Mouse (Mus musculus): ENCODE measurements at regions not wholly inside any gene's neighbourhood (a gene's known extent, or its start where the extent isn't known, plus 50 kb on each side); places are given as distances from the start of the nearest gene placed in this dataset. TPM values are rescaled to one million over a fixed set of nuclear protein-coding genes. Genes with fewer than 3 reads are reported as not detected.

GRCm38 (mm10) chr13:10526470-10527207, 166.0 kb upstream of the Chrm3 start:
- H3K9ac ChIP-seq (replicated peaks), result no peak overlapping the region
- H3K27ac ChIP-seq, result no peak overlapping the region
- H3K36me3 ChIP-seq, result no peaks in the 10 kb centered on the region
- no peaks in the 10 kb centered on the region for H3K27me3 ChIP-seq
- no peaks in the 10 kb centered on the region for H3K4me1 ChIP-seq (replicated peaks)
- H3K9me3 ChIP-seq, result no peaks in the 10 kb centered on the region
- no peak for ATAC-seq (ENCODE audit: insufficient number of reproducible peaks, insufficient read depth, low FRiP score, low TSS enrichment, low read depth)
- 73% methylated on average over 5 of the region's 5 CpGs for WGBS
- no peak overlapping the region for H3K4me3 ChIP-seq (replicated peaks)
- H3K4me2 ChIP-seq, result no peak overlapping the region

- Histone ChIP-seq H3K4me1 (replicated peaks) (no peaks in the 10 kb centered on the region), H3K4me2 (no peak overlapping the region), H3K4me3 (replicated peaks) (no peak overlapping the region), H3K36me3 (no peaks in the 10 kb centered on the region), H3K9ac (replicated peaks) (no peak overlapping the region), H3K27me3 (no peaks in the 10 kb centered on the region), H3K9me3 (no peaks in the 10 kb centered on the region), H3K27ac (no peak overlapping the region)
- 52% methylated on average over 7 of the region's 7 CpGs for WGBS
- no peak for ATAC-seq (ENCODE audit: insufficient number of reproducible peaks, insufficient read depth, low FRiP score, low TSS enrichment, low read depth)
These were observed 143.6 kb upstream of the Chrm3 start for GRCm38 (mm10) chr13:10504211-10504610.

GRCm38 (mm10) chr13:10455323-10455722, 94.7 kb upstream of the Chrm3 start:
- Histone ChIP-seq H3K4me1 (replicated peaks) (no peaks in the 10 kb centered on the region), H3K4me3 (replicated peaks) (no peak overlapping the region), H3K9me3 (no peaks in the 10 kb centered on the region), H3K36me3 (no peaks in the 10 kb centered on the region), H3K4me2 (no peak overlapping the region), H3K27ac (no peak overlapping the region), H3K27me3 (no peaks in the 10 kb centered on the region), H3K9ac (replicated peaks) (no peak overlapping the region)
- no peak for ATAC-seq (ENCODE audit: insufficient number of reproducible peaks, insufficient read depth, low FRiP score, low TSS enrichment, low read depth)
- 92% methylated on average over 6 of the region's 6 CpGs for WGBS

DNA sequence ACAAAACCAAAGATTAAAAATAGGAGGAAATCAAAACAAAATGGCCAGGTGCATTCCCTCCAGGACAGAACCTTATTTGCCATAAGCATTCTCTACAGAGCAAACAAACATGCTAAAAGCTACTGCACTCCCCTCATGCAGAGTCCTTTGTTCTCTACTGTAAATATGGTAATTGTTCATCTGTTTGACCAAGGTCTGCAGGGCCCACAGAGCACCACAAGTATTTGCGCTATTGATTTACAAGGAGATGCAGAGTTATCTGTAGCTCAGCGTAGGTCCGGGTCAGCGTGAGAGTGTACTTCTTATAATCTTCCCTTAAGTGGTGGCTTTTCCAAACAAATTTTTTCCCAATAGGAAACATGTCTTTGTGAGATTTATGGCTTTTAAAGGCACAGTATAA, 94.0 kb upstream of the Chrm3 start:
- Histone ChIP-seq H3K27ac (no peak overlapping the region), H3K9me3 (no peaks in the 10 kb centered on the region), H3K27me3 (no peaks in the 10 kb centered on the region), H3K9ac (replicated peaks) (no peak overlapping the region), H3K4me1 (replicated peaks) (no peaks in the 10 kb centered on the region), H3K4me3 (replicated peaks) (no peak overlapping the region), H3K4me2 (no peak overlapping the region), H3K36me3 (no peaks in the 10 kb centered on the region)
- ATAC-seq (ENCODE audit: insufficient number of reproducible peaks, insufficient read depth, low FRiP score, low TSS enrichment, low read depth), result no peak
- 91% methylated on average over 4 of the region's 4 CpGs for WGBS

- Histone ChIP-seq H3K9ac (replicated peaks) (no peak overlapping the region), H3K4me2 (no peak overlapping the region), H3K27me3 (no peaks in the 10 kb centered on the region), H3K27ac (no peak overlapping the region), H3K9me3 (no peaks in the 10 kb centered on the region), H3K4me1 (replicated peaks) (no peaks in the 10 kb centered on the region), H3K36me3 (no peaks in the 10 kb centered on the region), H3K4me3 (replicated peaks) (no peak overlapping the region)
- ATAC-seq (ENCODE audit: insufficient number of reproducible peaks, insufficient read depth, low FRiP score, low TSS enrichment, low read depth), result no peak
- WGBS, result 50% methylated on average over 3 of the region's 3 CpGs
These were observed 90.4 kb upstream of the Chrm3 start for GRCm38 (mm10) chr13:10451057-10451456.

- H3K36me3 ChIP-seq, result no peaks in the 10 kb centered on the region
These were observed 88.9 kb upstream of the Chrm3 start for GRCm38 (mm10) chr13:10449502-10449901.

DNA sequence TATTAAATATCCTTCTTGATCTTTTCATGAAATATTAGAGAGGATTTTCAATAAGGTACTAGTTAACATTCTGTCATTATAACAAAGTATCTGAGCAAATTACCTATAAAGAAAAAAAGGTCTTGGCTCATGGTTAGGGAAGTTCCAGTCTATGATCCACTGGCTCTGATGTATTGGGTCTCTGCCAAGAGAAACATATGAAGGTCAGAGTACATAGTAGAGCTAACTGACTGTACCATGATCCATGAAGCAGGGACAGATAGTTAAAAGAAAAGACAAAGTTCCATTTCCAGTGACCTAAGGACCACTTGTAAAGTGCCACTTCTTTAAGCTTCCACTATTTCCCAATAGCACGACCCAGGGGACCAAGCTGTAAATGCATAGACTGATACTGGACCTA, 87.2 kb upstream of the Chrm3 start:
- Histone ChIP-seq H3K9ac (replicated peaks) (no peak overlapping the region), H3K9me3 (no peaks in the 10 kb centered on the region), H3K4me3 (replicated peaks) (no peak overlapping the region), H3K27me3 (no peaks in the 10 kb centered on the region), H3K27ac (no peak overlapping the region), H3K4me2 (no peak overlapping the region), H3K36me3 (no peaks in the 10 kb centered on the region), H3K4me1 (replicated peaks) (no peaks in the 10 kb centered on the region)
- no peak for ATAC-seq (ENCODE audit: insufficient number of reproducible peaks, insufficient read depth, low FRiP score, low TSS enrichment, low read depth)
- 77% methylated on average over 1 of the region's 1 CpGs for WGBS

More at GRCm38 (mm10) chr13:10449502-10449901, 88.9 kb upstream of the Chrm3 start:
- Histone ChIP-seq H3K9me3 (no peaks in the 10 kb centered on the region), H3K27ac (no peak overlapping the region), H3K4me1 (replicated peaks) (no peaks in the 10 kb centered on the region), H3K4me2 (no peak overlapping the region), H3K27me3 (no peaks in the 10 kb centered on the region), H3K9ac (replicated peaks) (no peak overlapping the region), H3K4me3 (replicated peaks) (no peak overlapping the region)
- 90% methylated on average over 6 of the region's 6 CpGs for WGBS
- no peak for ATAC-seq (ENCODE audit: insufficient number of reproducible peaks, insufficient read depth, low FRiP score, low TSS enrichment, low read depth)

DNA sequence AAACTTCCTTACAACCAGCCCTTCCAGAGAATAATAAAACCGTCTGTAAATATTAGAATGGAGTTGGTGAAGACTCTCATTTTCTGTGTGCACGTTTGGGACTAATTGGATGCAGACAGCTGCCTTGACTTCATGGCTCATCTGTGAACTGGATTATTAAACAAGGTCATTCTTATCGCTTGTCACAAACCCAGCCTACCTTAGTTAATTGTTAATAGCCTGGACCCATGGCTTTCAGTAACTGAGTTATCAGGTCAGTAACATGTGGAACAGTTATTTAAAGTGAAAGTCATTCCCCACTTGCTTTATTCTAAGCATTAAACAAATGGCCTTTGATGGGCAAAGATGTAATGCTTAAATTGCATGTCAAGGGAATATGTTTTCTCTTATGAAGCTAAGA, 85.0 kb upstream of the Chrm3 start:
- H3K4me1 ChIP-seq (replicated peaks), result no peaks in the 10 kb centered on the region
- H3K4me2 ChIP-seq, result no peak overlapping the region
- H3K36me3 ChIP-seq, result no peaks in the 10 kb centered on the region
- 46% methylated on average over 3 of the region's 3 CpGs for WGBS
- ATAC-seq (ENCODE audit: insufficient number of reproducible peaks, insufficient read depth, low FRiP score, low TSS enrichment, low read depth), result no peak
- H3K27me3 ChIP-seq, result no peaks in the 10 kb centered on the region
- H3K9ac ChIP-seq (replicated peaks), result no peak overlapping the region
- H3K4me3 ChIP-seq (replicated peaks), result no peak overlapping the region
- H3K27ac ChIP-seq, result no peak overlapping the region
- no peaks in the 10 kb centered on the region for H3K9me3 ChIP-seq

Small RNAs in the stretch of these regions (microRNA-seq; reads per million reads assigned to microRNA genes)
- gene Gm23415, result not detected
